Mouse (Mus musculus): ENCODE results near the gene A930004D18Rik. TPM values are rescaled to one million over a fixed set of nuclear protein-coding genes. Genes with fewer than 3 reads are reported as not detected.

The A930004D18Rik gene
- polyA plus RNA-seq, 2 experiments from 2014 or later = 2.3 to 2.9 TPM

DNA sequence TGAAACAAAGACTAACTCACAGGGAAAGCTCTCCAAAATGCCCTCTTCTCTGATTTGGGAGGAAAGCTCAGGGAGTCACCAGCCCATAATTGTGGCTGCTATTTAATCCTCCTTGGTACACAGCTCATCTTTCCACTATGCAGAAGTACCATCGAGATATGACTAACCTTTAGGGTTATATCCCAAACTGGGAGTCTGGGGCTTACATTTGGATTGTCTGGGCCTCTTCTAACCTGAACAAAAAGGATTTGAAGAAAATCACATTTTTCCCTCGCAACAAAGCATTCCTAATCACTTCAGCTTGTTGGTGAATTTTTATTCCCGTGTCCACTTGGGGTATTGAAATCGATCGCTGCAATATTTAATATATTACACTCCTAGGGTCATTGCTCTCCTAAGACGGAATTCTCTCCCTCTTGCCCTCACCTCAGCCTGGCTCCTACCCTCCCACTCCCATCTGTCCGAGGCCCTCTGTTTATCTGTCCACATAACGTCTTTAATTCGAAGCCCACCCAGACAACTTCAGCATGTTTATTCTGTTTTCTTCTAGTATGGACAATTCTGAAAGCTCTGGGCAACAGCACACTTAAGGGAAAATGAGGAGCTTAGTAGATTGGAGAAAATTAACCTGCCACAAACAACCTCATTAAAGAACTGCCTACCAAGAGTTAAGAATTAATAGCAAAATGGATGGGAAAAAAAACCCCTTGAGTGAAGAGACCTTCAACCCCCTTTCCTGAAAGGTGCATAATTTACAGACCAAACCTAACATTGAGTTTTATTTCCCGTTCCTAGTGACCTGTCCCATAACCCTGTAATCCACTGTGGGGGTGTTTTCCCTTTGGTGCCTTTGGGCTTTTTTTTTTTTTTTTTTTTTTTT, 2.9 kb downstream of the A930004D18Rik start:
- ATAC-seq = no peak

DNA sequence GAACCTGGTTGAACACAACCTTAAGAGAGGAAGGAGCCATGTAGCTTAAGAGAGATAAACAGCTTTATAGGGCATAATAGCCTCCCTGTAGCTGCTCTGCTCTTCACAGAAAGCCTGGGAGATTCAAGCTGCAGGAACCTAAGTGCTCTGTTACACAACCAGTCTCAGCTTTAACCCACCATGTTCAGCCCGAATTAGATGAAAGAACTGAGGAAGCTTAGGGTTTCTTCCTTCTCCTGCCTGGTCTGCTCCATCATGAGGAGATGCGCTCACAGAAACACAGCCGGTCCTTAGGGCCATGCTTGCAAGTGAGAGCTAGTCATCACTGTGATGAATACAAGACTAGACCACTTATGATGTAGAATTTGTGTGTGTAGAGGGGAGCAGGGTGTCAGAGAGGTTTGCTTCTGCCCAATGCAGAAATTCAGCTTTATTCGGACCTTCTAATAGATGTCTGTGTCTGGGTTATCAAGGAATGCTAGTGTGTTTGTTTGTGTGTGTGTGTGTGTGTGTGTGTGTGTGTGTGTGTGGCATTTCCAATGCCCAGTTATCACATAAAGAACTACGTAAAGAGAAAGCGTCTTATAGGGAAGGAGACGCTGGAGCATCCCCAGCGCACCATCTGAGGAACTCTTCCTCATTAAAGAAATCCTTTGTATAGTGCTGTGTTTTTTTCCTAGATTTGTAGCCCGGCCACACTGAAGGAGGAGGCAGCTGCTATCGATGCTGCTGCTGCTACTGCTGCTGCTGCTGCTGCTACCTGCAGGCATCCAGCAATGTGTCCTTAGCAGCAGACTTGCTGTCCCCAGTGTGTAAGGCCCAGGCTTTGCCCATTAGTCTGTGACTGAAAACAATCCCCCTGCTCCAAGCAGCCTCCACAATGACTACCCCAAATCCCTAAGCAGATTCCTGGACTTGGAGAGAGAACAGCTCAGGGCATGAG, 4.1 kb downstream of the A930004D18Rik start:
- no peak for ATAC-seq

DNA sequence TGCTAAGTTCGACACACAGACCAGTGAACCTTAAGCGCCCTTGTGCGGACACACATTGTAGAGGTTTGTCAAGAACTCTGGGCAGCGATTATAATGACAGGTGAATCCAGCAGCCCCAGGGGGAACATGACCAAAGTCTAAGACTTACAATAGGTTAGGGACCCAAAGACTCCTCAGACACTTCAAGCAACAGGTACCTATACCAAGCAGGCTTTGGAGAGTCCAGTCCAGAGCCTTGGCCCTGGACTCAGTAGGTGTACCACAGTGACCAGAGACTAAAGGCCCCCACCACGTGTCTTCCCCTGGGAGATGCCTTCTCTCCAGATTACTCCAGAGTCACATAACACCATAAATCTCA, 5.0 kb downstream of the A930004D18Rik start:
- ATAC-seq = no peak

DNA sequence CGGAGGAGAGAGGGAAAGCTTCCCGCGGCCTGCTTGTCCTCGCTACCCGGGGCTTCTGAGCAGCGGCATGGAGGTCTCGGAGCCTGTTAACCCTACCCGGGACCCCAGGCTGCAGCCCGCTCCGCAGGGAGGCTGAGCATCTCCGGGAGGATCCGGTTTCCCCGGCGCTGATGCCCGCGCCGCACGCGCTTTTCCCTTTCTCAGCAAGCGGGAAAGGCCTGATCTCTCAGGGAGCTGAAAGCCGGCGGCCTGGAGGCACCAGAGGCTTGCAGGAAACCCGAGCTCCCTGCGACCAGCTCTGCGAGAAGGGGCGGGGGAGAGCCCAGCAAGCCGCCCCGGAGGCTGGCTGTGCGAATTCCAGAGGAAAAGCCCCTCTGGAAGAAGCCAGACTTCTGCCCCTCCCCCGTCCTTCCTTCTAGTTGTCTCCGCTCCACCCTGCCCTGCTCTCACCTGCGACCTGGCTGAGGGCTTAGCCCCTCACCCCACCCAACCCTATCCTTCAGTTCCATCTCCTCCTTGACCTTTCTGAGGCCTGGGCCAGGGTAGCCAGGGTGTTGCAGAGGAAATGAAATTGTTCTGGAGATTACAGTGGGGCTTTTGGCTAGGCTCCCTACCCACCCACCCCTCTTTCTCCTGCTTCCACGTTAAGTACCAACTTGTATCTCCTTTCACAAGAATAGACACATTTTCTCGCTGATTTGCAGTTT, 5.6 kb downstream of the A930004D18Rik start:
- ATAC-seq = no peak

DNA sequence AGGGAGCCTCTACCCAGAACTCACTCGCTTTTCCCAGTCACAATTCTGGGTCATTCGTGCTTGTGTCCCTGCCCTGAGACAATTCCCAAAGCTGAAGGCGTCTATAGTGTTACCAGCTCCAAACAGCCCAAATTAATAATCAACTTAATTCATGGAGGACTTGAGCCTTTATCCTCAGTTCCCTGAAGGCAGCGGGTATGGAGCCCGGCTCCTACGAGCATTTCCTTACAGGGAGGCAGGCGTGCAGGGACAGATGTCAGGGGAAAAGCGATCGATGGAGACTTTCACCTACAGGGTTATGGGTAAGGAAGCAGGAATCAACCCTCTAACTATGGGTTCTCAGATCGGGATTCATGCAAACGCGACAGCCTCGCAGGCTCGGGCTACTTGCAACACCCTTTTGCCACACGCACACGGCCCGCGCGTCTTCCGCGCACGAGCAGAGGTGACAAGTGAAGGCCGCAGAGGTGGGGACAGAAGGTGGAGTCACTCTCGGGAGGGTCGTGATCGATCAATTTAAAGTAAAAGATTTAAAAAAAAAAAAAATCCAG, 6.2 kb downstream of the A930004D18Rik start:
- no peak for ATAC-seq

DNA sequence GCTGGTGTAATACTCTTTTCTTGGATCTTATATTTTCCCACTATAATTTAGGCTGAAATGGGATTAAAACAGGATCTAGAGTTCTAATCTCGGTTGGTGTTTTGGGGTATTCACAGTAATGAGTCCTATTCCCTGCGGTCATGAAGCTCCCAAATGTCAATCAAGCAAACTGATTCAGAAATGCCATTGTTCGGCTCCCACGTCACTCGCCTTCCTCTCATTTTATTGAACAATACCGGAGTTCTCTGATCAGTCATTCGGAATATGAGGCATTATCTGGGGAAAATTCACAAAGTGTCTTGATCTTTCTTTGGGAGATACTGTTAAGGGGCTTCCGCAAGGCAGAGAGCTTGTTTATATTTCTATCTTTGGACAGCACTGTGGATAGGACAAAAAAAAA, 7.0 kb downstream of the A930004D18Rik start:
- ATAC-seq = no peak

DNA sequence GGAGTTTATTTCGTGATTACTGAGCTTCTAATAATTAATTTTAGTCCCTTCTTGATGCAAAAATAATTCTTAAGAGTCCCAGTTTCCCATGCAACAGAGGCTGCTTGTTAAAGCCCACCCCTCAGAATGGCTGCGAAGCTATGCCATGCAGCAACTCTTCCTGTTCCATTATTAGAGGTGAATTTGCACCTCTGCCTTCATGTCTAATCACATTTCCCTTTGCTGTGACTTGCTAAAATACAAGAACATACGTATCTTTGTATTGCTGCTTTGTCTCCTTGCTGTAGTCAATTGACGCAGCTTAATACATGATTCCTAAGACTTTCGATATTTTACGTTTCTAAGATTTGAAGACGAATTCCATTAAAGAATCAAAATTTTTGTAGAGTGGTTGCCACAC, 7.9 kb downstream of the A930004D18Rik start:
- no peak for ATAC-seq

DNA sequence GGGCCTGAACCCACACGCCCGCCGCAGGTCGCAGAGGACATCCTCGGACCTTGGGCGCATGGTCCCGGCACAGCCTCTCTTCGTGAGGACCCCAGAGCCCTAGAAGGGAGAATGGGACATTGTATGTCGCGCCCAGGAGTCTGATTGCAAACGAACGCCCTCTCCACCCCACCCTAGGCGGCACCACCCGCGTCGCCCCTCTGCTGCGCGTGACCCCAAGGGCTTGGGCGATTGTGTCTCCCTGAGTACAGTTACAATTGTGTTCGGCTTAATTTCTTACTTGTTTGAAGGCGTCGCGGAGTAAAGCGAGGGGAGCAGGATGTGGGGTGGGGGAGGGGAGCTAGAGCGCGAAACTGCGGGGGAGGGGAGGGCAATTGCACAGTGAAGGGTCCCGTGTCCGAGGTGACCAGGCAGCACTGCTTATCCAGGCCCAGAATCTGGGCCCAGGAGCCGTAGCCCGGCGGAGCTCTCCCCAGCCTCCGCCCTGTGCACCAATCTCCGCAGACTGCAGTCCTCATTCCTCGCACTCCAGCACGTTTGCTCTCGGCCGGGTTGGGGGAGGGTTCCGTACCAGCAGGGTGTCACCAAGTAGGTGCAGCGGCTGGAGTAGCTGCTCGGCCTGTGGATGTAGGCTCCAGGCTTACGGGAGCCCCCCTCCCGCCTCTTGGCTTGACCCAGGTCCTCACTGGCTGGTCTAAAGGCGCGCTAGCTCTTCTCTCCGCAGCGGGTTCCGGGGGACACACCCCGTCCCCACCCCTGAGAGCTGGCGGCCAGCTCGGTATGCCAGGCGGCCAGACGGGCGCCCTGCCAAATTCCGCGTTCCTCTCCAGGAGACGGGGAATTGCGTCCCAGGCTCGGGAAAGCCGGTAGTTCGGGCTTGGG, 9.2 kb downstream of the A930004D18Rik start:
- ATAC-seq = peak; percentile 37

DNA sequence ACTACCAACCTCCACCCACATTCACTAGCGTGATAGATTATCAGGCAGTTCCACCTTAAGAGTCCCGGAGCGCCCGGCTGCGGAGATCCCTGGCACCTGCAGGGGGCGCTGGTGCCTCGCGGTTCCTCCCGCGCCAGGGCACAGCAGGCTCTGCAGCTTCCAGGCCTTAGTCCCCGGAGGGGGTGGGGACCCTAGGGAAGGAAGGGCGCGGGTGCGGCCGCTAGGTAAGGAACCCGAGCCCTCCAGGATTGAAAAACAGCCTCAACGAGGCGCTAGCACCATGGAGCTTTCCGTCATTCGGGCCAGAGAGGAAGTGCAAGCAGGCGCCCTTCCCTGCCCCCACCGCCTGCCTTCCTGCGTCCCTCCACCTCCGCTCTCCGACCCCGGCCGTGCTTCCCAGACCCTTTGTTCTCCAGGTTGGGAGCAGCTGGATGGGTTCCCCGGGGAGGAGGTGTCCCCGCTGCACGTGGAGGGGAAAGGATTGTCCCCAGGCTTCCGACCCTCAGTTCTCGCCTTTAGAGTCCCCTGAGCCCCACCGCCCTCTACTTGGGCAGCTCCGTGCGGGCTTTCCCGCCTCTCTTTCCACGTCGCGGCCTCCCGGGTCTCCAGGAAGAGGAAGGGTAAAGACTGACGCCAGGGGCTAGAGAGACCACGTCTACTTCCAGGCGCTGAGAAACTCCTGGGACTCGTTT, 9.9 kb downstream of the A930004D18Rik start:
- peak; percentile 83 for ATAC-seq

DNA sequence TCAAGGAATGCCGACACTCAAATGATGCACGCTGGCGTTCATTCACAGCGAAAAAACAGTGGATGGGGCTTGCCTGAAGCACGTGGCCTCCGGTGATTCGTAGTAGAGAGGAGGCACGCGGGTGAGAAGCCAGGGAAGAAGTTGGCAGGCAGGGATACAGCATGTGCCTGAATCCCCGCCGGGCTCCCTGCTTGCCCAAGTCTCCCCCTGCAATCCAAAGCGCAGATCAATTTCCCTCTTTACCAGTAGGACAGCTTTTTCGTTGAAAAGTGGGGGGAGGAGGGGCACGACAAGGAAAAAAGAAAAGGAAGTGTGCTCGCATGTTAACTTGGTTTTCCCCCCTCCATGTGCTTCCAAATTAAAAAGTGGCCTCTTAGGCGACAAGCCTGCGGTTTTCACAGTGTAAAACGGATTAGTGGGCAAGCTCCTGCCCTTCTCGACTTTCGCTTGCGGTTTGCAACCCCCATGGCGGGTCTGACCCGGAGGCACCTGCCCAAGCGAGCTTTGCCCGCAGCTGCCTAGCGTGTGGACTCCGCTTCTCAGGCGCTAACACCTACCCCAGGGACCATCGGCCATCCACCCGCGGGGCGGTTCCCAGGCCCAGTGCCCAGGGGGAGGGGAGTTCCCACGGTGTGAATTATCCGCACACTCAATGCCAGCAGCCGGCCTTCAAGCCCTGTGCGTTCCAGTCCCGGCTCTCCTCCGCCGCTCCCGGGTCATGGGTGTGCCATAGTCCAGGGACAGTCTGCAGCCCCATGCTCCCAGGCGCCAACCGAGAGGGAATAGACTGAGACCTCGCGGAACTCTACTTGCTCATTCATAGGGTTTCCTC, 11.2 kb downstream of the A930004D18Rik start:
- no peak for ATAC-seq

DNA sequence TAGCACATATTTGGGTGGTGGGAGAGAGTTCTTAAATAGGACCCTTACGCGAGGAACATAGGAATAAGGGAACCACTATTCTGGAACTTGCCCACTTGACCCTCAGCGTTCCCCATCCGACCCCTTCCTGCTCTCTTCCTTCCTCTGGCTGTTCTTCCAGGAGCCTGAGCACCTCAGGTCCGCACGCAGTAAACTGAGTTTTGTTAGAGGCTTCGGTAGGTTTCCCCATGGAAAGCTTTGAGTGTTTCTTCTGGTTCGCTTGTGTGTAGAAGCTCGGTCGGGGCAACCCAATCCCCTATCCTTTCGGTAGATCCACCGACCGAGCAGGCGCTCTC, 11.8 kb downstream of the A930004D18Rik start:
- no peak for ATAC-seq

DNA sequence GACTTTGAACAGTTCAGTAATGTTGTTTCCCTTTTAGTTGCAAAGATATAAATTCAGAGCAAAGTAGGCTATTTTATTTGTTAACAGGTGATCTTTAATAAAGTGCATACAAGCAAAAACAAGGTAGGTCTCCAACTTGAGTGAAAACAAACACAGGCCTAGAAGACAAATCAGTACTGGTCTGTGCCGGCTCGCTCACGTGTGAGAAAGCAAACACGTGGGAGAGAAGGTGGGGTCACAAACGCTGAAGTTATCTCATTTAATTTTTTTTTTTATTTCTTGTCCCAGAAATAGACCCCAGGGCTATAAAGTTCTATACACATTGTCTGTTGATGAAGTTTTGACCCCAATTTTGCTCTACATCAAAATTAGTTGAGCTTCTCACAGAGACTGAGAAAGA, 12.4 kb downstream of the A930004D18Rik start:
- no peak for ATAC-seq

DNA sequence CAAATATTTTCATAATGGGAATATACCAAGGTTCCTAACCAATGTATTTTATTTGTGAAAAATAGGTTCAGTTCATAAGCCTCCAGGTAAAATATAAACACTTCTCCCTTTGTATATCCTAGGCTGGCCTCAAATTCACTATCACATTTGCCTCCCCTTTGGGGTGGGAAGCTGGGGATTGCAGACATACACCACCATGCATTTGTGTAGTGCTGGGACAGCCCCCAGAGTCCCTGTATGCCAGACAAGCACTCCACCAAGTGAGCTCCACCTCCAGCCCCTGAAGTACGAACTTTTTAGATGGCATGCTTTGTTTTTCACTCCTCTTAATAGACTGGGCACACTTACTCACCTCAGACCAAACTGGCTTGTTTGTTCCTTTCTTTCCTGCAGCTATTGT, 14.7 kb downstream of the A930004D18Rik start:
- ATAC-seq = no peak

DNA sequence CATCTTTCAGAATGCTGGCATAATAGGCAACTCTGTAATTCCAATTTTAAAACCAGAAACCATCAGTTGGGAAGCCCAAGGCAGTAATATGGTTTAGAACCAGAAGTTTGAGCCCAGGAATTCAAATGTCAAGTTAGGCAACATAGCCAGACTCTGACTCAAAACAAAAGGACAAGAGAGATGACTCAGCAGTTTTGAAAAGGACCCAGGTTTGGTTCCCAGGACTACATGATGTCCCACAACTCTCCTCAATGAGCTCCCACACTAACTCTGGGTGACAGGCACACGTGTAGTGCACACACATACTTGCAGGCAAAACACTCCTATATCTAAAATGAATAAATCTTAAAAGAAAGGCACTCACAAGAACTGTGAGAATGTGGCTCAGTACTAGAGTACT, 18.4 kb downstream of the A930004D18Rik start:
- ATAC-seq = no peak

DNA sequence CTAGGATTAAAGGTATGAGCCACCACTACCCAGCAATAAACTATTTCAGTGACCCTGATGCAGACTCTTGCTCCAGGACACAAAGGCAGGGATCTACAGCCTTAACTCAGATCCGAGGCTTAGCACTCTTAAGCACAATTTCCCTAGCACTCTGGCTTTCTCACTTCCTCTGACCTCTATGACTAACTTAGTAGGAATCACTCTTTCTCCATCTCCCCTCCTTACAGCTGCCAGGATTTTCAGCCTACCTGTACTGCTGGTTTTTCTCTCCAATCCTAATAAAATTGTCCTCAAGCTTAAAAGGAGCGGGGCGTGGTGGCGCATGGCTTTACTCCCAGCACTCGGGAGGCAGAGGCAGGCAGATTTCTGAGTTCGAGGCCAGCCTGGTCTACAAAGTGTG, 20.2 kb downstream of the A930004D18Rik start:
- ATAC-seq = no peak

DNA sequence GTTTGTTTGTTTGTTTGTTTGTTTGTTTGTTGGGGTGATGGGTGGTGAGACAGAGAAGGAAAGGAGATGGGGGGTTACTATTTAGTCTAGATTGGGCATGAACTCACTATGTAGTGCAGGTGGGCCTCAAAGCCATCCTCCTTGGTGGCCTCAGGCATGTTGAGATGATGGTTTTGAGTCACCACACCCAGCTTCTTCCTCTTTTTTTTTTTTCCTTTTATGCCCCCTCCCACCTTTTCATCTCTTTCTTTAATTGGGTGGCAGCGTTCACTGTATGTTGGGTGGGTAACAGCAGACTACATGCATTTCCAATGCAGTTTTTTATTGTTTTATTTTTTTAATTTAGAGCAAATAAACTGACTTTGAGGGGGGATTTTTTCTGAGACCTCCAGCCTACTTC, 20.9 kb downstream of the A930004D18Rik start:
- no peak for ATAC-seq

DNA sequence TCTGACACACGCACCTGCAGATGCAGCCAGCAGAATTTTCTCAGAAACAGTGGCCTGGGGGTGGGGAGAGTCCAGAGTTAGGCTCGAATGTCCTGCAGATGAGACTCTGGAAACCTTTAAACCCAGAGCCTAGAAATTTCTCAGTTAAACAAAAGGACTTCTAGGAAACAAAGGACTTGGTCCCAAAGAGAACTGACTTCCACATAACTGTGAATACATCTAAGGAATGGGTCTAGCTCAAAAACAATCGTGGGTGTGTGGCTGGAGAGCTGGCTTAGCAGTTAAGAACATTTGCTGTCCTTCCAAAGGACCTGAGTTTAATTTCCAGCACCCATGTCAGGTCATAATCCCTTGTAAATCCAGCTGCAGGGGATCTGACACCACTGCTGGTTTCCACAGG, 22.0 kb downstream of the A930004D18Rik start:
- no peak for ATAC-seq

DNA sequence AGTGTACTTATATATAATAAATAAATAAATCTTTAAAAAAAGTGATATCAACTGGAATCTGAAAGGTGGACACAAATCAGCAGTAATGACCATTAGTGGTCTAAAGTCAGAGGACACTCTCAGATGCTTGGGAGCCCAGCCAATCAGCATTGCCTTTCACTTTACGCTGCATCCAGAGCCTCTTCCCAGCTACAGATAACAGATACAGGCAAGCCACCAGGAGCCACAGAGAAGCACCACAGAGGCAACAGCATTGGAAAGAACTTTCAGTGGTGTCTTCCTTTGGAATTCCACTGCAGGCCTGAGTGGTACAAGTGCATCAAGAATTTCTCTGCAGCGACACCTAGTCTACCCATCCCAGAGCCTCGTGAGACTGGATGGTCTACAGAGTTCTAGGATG, 24.7 kb downstream of the A930004D18Rik start:
- no peak for ATAC-seq

DNA sequence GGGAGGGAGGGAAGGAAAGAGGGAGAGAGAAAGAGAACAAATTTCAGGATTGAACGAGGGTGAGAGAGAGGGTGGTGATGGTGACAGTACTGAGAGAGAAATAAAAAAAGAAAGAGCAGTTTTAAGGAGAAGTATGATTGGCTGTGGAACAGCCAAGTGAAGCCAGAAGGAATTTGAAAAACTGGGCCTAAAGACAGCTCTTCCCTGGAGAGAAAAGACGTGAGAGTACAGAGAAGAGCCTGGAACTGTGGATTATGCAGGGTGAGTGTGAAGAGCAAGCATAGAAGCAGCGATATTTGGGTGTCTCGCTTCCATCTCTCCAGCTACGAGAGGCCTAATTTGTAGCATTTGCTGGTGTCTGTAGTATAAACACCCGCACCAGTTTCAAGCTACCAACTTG, 26.3 kb downstream of the A930004D18Rik start:
- no peak for ATAC-seq

DNA sequence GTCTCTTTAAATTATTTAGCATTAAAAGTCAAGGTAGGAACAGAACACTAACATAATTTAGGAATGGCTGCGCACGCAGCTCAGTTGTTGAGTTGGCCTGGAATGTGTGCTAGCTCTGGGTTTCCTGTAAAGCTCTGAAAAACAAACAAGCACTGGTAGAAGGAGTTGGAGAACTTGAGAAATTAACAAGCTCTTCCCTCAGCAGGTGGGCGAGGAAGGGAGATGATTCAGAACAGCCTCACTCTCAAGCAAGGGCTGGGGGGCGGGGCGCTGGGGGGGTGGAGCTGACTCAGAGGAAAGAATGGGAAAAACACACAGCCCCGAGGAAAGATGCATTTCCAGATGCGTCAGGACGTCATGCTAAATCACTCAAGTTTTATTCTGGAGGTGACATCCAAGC, 32.4 kb downstream of the A930004D18Rik start:
- no peak for ATAC-seq
